Mouse (Mus musculus) CH12.LX (cell line): ENCODE measurements around the gene Cldn22. TPM values are rescaled to one million over a fixed set of nuclear protein-coding genes. Genes with fewer than 3 reads are reported as not detected.

Source experiments
- DNase-seq: peaks from one replicate; pipeline ENCODE4 v3.0.0-alpha.2; 2013; ENCODE audit errors: extremely low read depth
- H3K27ac ChIP-seq: 2 replicates; pipeline ENCODE4 v1.5.1; 2012; ENCODE audit warnings: low read depth, mild to moderate bottlenecking, control low read depth, moderate library complexity; ENCODE audit not compliant: insufficient read depth
- H3K27me3 ChIP-seq: replicated peaks from 2 replicates; pipeline ENCODE3; 2012; ENCODE audit warnings: inconsistent platforms
- H3K36me3 ChIP-seq, 2 experiments: replicated peaks in 1 of 2; 2 replicates each; pipeline versions ENCODE3 to v1.6.1; 2012; ENCODE audit warnings: inconsistent platforms in 1 of 2, low read length in 1 of 2, mild to moderate bottlenecking in 1 of 2, mixed read lengths in 1 of 2, moderate library complexity in 1 of 2; ENCODE audit not compliant: control insufficient read depth in 1 of 2, insufficient read depth in 1 of 2
- H3K4me1 ChIP-seq, 2 experiments: 2 replicates each; pipeline ENCODE4 v1.6.1; 2012; ENCODE audit warnings: inconsistent platforms in 1 of 2, moderate library complexity in 1 of 2; ENCODE audit not compliant: insufficient read depth in 2 of 2, control insufficient read depth in 1 of 2
- H3K4me2 ChIP-seq: 2 replicates; pipeline ENCODE4 v1.6.1; 2012; ENCODE audit warnings: low read depth, mild to moderate bottlenecking, control low read depth; ENCODE audit not compliant: poor library complexity, insufficient read depth, severe bottlenecking
- H3K4me3 ChIP-seq, 3 experiments: fragments of 150-350 bp in 1 of 3; sonication (generic) in 1 of 3; replicated peaks in 1 of 3; 2 replicates each; pipeline versions ENCODE3 to v1.5.1; 2011 to 2012; ENCODE audit warnings: low read depth in 2 of 3, low read length in 2 of 3, mild to moderate bottlenecking in 2 of 3, moderate library complexity in 2 of 3, control low read depth in 1 of 3, improper control_type of control experiment in 1 of 3, inconsistent platforms in 1 of 3, mixed read lengths in 1 of 3; ENCODE audit not compliant: poor library complexity in 1 of 3
- H3K79me2 ChIP-seq: replicated peaks from 2 replicates; pipeline ENCODE4 v1.6.1; 2012; ENCODE audit warnings: mild to moderate bottlenecking, moderate library complexity; ENCODE audit not compliant: control insufficient read depth, poor library complexity, insufficient read depth, severe bottlenecking; ENCODE audit errors: extremely low read depth
- H3K9ac ChIP-seq: 2 replicates; pipeline ENCODE4 v1.6.1; 2012; ENCODE audit warnings: low read depth, mild to moderate bottlenecking, control low read depth, moderate library complexity; ENCODE audit not compliant: insufficient read depth
- H3K9me3 ChIP-seq: replicated peaks from 2 replicates; pipeline ENCODE3; 2012; ENCODE audit warnings: low read length, inconsistent platforms, mixed read lengths
- BHLHE40 ChIP-seq: IDR thresholded peaks from 2 replicates; pipeline ENCODE4 v1.6.1; 2011; ENCODE audit warnings: mild to moderate bottlenecking, low read depth, low read length, improper control_type of control experiment
- CHD1 ChIP-seq: IDR thresholded peaks from 2 replicates; pipeline ENCODE4 v1.6.1; 2012; ENCODE audit warnings: low read depth, low read length, improper control_type of control experiment, inconsistent platforms
- CHD2 ChIP-seq: IDR thresholded peaks from 2 replicates; pipeline ENCODE4 v1.6.1; 2011; ENCODE audit warnings: low read length, improper control_type of control experiment
- ELF1 ChIP-seq: IDR thresholded peaks from 2 replicates; pipeline ENCODE4 v1.6.1; 2014; ENCODE audit warnings: low read depth, mild to moderate bottlenecking, inconsistent platforms, low read length, improper control_type of control experiment
- GABPA ChIP-seq: IDR thresholded peaks from 2 replicates; pipeline ENCODE4 v1.6.1; 2012; ENCODE audit warnings: low read depth, low read length, improper control_type of control experiment, inconsistent platforms; ENCODE audit not compliant: insufficient replicate concordance
- HCFC1 ChIP-seq: IDR thresholded peaks from 2 replicates; pipeline ENCODE4 v1.6.1; 2012; ENCODE audit warnings: low read depth, mild to moderate bottlenecking, inconsistent platforms, low read length, improper control_type of control experiment
- JUN ChIP-seq: IDR thresholded peaks from 2 replicates; pipeline ENCODE4 v1.6.1; 2011; ENCODE audit warnings: low read depth, mild to moderate bottlenecking, low read length, improper control_type of control experiment, moderate library complexity; ENCODE audit not compliant: insufficient read depth
- JUND ChIP-seq: conservative IDR thresholded peaks from 2 replicates; pipeline ENCODE4 v1.6.1; 2011; ENCODE audit warnings: low read depth, low read length, improper control_type of control experiment
- MAFK ChIP-seq: IDR thresholded peaks from 2 replicates; pipeline ENCODE4 v1.6.1; 2011; ENCODE audit warnings: low read length, improper control_type of control experiment; ENCODE audit not compliant: insufficient replicate concordance
- MAX ChIP-seq: IDR thresholded peaks from 2 replicates; pipeline ENCODE4 v1.6.1; 2011; ENCODE audit warnings: low read length, improper control_type of control experiment
- MAZ ChIP-seq: IDR thresholded peaks from 2 replicates; pipeline ENCODE4 v1.6.1; 2012; ENCODE audit warnings: low read depth, mild to moderate bottlenecking, inconsistent platforms, low read length, improper control_type of control experiment, moderate library complexity
- MEF2A ChIP-seq: IDR thresholded peaks from 2 replicates; pipeline ENCODE4 v1.6.1; 2014; ENCODE audit warnings: low read depth, mild to moderate bottlenecking, inconsistent platforms, low read length, improper control_type of control experiment, borderline replicate concordance
- MXI1 ChIP-seq: IDR thresholded peaks from 2 replicates; pipeline ENCODE4 v1.6.1; 2011; ENCODE audit warnings: mild to moderate bottlenecking, low read depth, low read length, improper control_type of control experiment
- NELFE ChIP-seq: IDR thresholded peaks from 2 replicates; pipeline ENCODE4 v1.6.1; 2011; ENCODE audit warnings: low read depth, low read length, improper control_type of control experiment
- NRF1 ChIP-seq: IDR thresholded peaks from 2 replicates; pipeline ENCODE4 v1.6.1; 2014; ENCODE audit warnings: low read depth, mild to moderate bottlenecking, inconsistent platforms, low read length, improper control_type of control experiment, moderate library complexity
- POLR2A ChIP-seq: IDR thresholded peaks from 2 replicates; pipeline ENCODE4 v1.6.1; 2011; ENCODE audit warnings: low read depth, mild to moderate bottlenecking, improper control_type of control experiment, low read length
- POLR2AphosphoS2 ChIP-seq: IDR thresholded peaks from 2 replicates; pipeline ENCODE4 v1.6.1; 2011; ENCODE audit warnings: low read depth, low read length, improper control_type of control experiment
- SMC3 ChIP-seq: IDR thresholded peaks from 2 replicates; pipeline ENCODE4 v1.6.1; 2011; ENCODE audit warnings: low read depth, low read length, improper control_type of control experiment
- TCF12 ChIP-seq: IDR thresholded peaks from 2 replicates; pipeline ENCODE4 v1.6.1; 2014; ENCODE audit warnings: low read depth, mild to moderate bottlenecking, inconsistent platforms, low read length, improper control_type of control experiment
- UBTF ChIP-seq: IDR thresholded peaks from 2 replicates; pipeline ENCODE4 v1.6.1; 2012; ENCODE audit warnings: low read depth, mild to moderate bottlenecking, inconsistent platforms, low read length, improper control_type of control experiment, moderate library complexity
- USF2 ChIP-seq: conservative IDR thresholded peaks from 2 replicates; pipeline ENCODE4 v1.6.1; 2011; ENCODE audit warnings: low read depth, low read length, improper control_type of control experiment
- ZC3H11A ChIP-seq: IDR thresholded peaks from 2 replicates; pipeline ENCODE4 v1.6.1; 2012; ENCODE audit warnings: low read depth, mild to moderate bottlenecking, inconsistent platforms, low read length, improper control_type of control experiment
- ZKSCAN1 ChIP-seq: IDR thresholded peaks from 2 replicates; pipeline ENCODE4 v1.6.1; 2012; ENCODE audit warnings: low read depth, inconsistent platforms, low read length, improper control_type of control experiment, borderline replicate concordance
- ZNF384 ChIP-seq: IDR thresholded peaks from 2 replicates; pipeline ENCODE4 v1.6.1; 2012; ENCODE audit warnings: low read depth, low read length, improper control_type of control experiment, inconsistent platforms
- dilution Hi-C: fragments of 300-500 bp; cut with MboI; formaldehyde crosslinking; loops from 2 replicates; pipeline ENCODE4 v1.14.3; 2020; ENCODE audit warnings: low sequenced_read_pairs; ENCODE audit not compliant: extremely low pct_unique_long_range_greater_than_20kb, extremely low pct_ligation_motif_present
- in situ Hi-C: fragments of 300-500 bp; cut with MboI; formaldehyde crosslinking; loops from 3 replicates; pipeline ENCODE4 v1.14.3; 2019; ENCODE audit warnings: low sequenced_read_pairs, low pct_ligation_motif_present, low pct_unique_long_range_greater_than_20kb, mixed read lengths
- polyA plus RNA-seq: library from polyadenylated mRNA; unstranded; fragments of >175 nt; gene quantifications from 2 replicates; pipeline ENCODE4 v1.2.1, GENCODE M21; 2012; ENCODE audit warnings: low read depth; ENCODE audit not compliant: insufficient read length
- total RNA-seq, 2 experiments: library from RNA; depleted of rRNA; stranded (reverse); fragments of 300-350 nt in 1 of 2; fragments of >200 nt in 1 of 2; gene quantifications; 2 replicates each; pipeline ENCODE4 v1.2.3; 2012 to 2014

Gene Cldn22
- total and polyA plus RNA-seq, 3 experiments: not detected

DNA sequence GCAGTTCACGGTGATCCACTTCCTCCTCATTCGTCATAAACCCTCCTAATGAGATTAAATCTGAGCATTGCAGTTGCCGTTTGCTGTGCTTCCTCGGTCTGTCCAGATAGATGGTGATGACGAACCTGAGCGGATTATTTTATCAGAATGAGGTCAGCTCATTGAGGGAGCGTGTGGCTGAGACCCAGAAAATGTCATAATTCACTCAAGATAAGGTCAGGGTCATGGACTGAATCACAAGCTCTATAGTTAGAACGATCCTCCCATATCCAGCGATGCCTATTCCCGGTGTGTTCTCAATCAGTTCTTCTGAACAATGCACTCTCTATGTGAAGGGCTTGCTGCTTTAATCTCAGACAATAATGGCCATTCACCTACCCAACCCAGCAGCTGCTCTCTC lies 36.6 kb upstream of the Cldn22 start:
- Histone ChIP-seq H3K9ac (no peak overlapping the region), H3K27me3 (no peaks in the 10 kb centered on the region), H3K4me3 (no peak overlapping the region), H3K9me3 (peaks cover 2% of the 10 kb centered on the region)
- TF ChIP-seq ELF1: no peak
- TF ChIP-seq HCFC1: no peak
- no peak for TF ChIP-seq POLR2A
- no peak for TF ChIP-seq JUN
- TF ChIP-seq MAX: no peak
- TF ChIP-seq NELFE: no peak
- TF ChIP-seq MEF2A: no peak
- no peak for TF ChIP-seq USF2
- no peak for TF ChIP-seq ZC3H11A
- TF ChIP-seq TCF12: no peak
- TF ChIP-seq GABPA: no peak
- TF ChIP-seq MAZ: no peak
- no peak for TF ChIP-seq SMC3
- TF ChIP-seq, all 38 proteins: peak for 0
- H3K27ac ChIP-seq: no peak overlapping the region
- H3K36me3 ChIP-seq: no peaks in the 10 kb centered on the region
- no peak for DNase-seq
- H3K4me1 ChIP-seq: no peaks in the 10 kb centered on the region
- dilution Hi-C loops: no loop called here
- no peaks in the 10 kb centered on the region for H3K79me2 ChIP-seq
- in situ Hi-C loops: no loop called here
- H3K4me2 ChIP-seq: no peak overlapping the region

DNA sequence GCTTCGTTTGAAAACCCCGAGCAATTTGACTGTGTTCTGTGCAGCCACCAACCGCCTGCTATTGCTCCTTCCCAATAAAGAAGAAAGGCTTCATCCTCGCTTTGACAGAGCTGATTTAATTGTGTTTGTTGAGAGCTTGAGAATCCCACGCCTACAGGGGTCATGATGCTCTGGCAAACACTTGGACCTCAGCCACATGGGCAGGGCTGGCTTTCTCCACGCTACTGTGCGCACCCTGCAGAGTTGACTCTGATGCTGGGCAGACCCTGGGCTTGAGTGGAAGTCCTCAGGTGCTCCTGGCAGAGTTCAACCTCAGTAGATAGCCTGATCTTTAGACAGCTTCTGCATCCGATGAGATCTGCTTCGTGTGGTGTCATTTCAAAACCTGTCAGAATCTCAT lies 32.3 kb upstream of the Cldn22 start:
- DNase-seq: no peak
- no peak overlapping the region for H3K9ac ChIP-seq
- H3K4me1 ChIP-seq: no peaks in the 10 kb centered on the region
- H3K9me3 ChIP-seq: no peaks in the 10 kb centered on the region
- no peak overlapping the region for H3K4me2 ChIP-seq
- in situ Hi-C loops: no loop called here
- dilution Hi-C loops: no loop called here
- no peaks in the 10 kb centered on the region for H3K79me2 ChIP-seq
- no peak overlapping the region for H3K4me3 ChIP-seq
- no peak overlapping the region for H3K27ac ChIP-seq
- no peaks in the 10 kb centered on the region for H3K36me3 ChIP-seq
- no peaks in the 10 kb centered on the region for H3K27me3 ChIP-seq
- no peak for TF ChIP-seq ZNF384
- TF ChIP-seq MXI1: no peak
- no peak for TF ChIP-seq SMC3
- TF ChIP-seq TCF12: no peak
- no peak for TF ChIP-seq BHLHE40
- TF ChIP-seq JUN: no peak
- TF ChIP-seq JUND: no peak
- no peak for TF ChIP-seq ZKSCAN1
- no peak for TF ChIP-seq CHD1
- no peak for TF ChIP-seq NELFE
- no peak for TF ChIP-seq GABPA
- TF ChIP-seq POLR2AphosphoS2: no peak
- no peak for TF ChIP-seq NRF1
- no peak for TF ChIP-seq CHD2
- TF ChIP-seq UBTF: no peak
- no peak for TF ChIP-seq ZC3H11A
- TF ChIP-seq MAFK: no peak
